Mouse (Mus musculus) liver, postnatal 0 days (tissue): ENCODE data around the gene Dffa.

ENCODE experiments used
- CTCF ChIP-seq: sonication (generic); IDR thresholded peaks from 2 replicates; pipeline ENCODE4 v1.5.1; 2016; ENCODE audit warnings: antibody characterized with exemption, low read depth
- EP300 ChIP-seq: IDR thresholded peaks from 2 replicates; pipeline ENCODE4 v1.6.1; 2016; ENCODE audit warnings: antibody characterized with exemption, low read depth, mild to moderate bottlenecking

- no peak for TF ChIP-seq CTCF
- TF ChIP-seq EP300 = no peak
Measured at GRCm38 (mm10) chr4:149163196-149163595, 59.2 kb downstream of the Dffa start.
